Mouse (Mus musculus) stomach, postnatal 0 days (tissue): Measurements from ENCODE around the gene Dhodh.

ENCODE experiments used
- CTCF ChIP-seq: IDR thresholded peaks from 2 replicates; pipeline ENCODE4 v1.5.1; 2016; ENCODE audit warnings: antibody characterized with exemption, low read depth, mild to moderate bottlenecking, moderate library complexity
- EP300 ChIP-seq: optimal IDR thresholded peaks from 2 replicates; pipeline ENCODE3; 2016; ENCODE audit warnings: antibody characterized with exemption

GRCm38 (mm10) chr8:109584830-109585229 lies 23.6 kb downstream of the Dhodh start:
- TF ChIP-seq CTCF (no peak), EP300 (no peak)
